Mouse (Mus musculus) thymus, postnatal 36 days (tissue): Measurements from ENCODE around the gene Fam169b.
A peak's percentile ranks its signal among the peaks of the same experiment; 100 is the strongest.

Source experiments
- DNase-seq, 2 experiments: peaks; one replicate each; pipeline ENCODE4 v3.0.0; 2022; ENCODE audit warnings: mixed read lengths in 2 of 2

Gene Fam169b

GRCm38 (mm10) chr7:68273515-68273914 lies at the start of gene Fam169b:
TSS of gene Fam169b (plus strand) at chr7:68273839.
- DNase-seq, result no peak

DNA sequence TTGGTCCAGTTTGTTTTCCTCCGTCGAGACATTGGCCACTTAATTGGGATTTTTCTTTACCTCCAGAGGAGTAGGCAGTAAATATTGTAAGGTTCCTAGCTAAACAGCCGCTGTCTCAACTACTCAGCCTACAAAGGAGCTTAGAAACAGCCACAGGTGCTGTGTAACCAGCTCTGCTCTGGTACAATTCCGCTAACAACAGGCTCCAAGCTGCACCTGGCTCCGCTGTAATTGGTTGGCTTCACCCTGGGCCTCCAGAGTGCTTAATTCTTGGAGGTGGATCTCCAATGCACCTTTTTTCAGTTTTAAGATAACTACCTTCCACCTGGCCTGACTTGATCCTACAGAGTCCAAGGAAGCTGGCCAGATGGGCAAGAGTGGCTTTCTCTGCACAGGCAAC lies 49.6 kb upstream of the Fam169b start:
- peak; percentile 44 to 70 for DNase-seq

DNA sequence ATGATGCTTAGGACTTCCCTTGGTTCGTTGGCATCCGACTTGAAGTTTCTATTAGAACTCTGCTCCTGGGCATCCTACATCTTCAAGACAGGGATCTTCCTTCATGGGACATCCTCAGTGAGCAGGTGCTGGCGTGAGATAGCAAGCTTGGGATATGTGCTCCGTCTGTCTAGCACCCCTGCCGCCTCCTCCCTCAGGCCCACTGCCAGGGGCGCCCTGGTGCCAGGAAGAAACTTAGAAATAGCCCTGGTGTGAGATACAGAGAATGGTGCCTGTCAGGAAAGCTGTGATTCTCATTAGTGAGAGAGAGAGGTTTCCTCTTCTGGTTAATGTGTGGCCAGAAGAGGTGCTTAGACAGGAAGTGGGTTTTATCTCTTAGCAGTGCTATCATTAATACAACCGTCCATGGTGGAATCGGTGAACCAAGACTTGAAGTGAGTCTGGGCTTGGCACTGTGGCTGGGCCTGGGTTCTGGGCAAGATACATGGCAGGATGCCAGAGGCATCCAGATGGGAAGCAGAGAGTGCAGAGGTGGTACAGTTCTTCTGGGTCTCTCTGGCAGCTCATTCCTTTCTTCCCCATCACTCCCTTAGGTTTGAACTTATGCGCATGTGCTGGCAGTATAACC lies 48.1 kb upstream of the Fam169b start:
- no peak for DNase-seq

GRCm38 (mm10) chr7:68227021-68227420 lies 46.6 kb upstream of the Fam169b start:
- no peak for DNase-seq

DNA sequence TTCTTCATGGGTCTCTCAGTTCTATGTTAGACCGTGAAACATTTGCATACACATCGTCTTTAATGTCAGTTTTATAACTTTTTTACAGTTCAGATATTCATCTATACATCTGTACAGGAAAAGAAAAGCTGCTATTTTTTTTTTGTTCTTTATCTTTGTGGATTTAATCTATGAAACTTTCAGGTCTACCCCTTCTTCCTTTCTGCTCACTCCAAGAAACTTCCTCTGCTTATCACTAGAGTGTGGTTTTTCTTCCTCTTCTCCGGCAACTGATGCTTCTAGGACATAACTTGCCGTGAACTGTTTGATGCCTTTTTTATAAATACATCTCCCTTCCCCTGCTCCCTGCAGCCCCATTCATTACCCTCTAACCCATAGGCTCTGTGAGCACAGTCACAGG lies 46.0 kb upstream of the Fam169b start:
- DNase-seq, result no peak

DNA sequence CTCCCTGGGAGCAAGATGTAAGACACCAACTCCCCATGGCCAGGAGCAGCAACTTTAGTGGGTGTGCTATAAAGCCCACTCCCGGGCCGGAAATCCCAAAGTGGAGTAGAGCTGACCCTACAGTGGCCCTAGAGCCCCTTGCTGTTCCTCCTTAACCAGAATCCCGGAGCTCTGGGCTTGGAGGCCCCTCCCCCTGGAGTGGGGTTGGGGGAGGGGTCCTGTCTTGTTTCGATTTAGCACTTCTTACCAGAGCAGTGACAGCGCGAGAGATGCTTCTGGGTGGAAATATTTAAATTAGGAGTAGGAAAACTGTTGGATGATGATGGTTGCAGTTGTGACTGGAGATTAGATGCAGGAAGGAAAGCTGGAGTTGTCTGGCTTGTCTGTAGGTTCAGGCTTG lies 45.1 kb upstream of the Fam169b start:
- no peak for DNase-seq

DNA sequence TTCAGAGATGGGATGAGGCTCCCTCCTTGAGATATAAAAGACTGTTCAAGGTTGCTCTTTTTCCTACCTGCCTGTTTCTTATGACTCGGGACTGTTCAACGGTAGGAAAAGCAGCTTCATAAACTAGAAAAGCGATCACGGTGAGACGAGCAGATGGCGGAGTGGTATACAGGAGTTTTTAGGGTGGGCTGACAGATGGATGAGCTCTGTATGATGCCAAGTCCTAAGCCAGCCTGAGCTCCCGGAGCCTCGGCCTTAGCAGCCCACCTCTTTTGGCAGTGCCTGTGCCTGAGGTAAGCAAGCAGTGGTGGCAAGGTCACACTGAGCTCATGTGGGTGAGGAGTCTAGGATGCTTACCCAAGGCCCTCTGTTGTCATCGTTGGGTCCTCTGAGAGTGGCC lies 42.8 kb upstream of the Fam169b start:
- DNase-seq, result no peak

- DNase-seq, result no peak
Measured at GRCm38 (mm10) chr7:68232521-68232920, 41.1 kb upstream of the Fam169b start.

DNA sequence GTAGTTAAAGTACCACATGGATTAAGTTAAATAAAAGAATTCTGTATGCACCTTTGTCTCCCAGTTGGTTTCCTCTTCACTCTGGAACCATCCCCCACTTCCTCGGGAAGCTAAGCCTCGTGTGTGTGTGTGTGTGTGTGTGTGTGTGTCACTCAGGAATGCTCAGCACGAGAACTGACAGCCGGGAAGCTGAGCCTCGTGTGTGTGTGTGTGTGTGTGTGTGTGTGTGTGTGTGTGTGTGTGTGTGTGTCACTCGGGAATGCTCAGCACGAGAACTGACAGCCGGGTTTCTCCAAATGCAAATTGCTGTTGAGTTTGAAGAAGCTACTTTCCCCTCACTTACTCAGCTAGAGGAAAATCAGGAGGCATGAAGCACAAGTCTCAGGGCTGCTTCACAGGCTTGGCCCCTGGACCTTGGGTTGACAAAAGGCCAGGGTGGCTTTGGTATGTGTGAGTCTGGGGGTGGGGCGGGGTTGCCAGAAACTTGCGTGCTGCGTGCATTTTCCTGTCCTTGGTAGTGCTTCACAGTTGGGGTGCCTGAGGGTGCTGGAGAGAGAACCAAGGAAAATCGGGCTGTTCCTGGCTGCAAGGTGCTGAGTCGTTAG lies 39.9 kb upstream of the Fam169b start:
- DNase-seq, result no peak

- no peak for DNase-seq
Measured at GRCm38 (mm10) chr7:68236817-68237216, 36.8 kb upstream of the Fam169b start.

GRCm38 (mm10) chr7:68239220-68239827 lies 34.3 kb upstream of the Fam169b start:
- no peak for DNase-seq

- DNase-seq, result no peak
Measured at GRCm38 (mm10) chr7:68241205-68241604, 32.4 kb upstream of the Fam169b start.

DNA sequence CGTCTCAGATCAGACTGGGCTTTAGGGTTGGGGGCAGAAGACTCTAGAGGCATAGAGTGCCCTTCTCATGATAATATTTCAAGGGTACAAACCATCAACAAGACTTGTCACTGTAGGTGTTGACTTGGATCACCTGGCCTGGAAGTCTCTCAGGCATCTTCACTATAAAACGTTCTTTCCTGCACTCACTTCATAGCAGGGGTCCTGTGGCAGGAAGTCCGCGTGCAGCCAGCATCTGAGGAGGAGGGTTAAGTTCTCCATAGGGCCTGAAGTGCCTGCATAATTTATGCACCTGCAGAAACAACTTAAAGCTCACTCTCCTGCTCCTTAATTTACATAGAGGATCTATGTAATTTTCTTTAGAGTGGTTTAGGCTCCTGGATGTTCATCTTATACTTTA lies 28.0 kb upstream of the Fam169b start:
- no peak for DNase-seq

GRCm38 (mm10) chr7:68246249-68246648 lies 27.4 kb upstream of the Fam169b start:
- DNase-seq, result no peak

DNA sequence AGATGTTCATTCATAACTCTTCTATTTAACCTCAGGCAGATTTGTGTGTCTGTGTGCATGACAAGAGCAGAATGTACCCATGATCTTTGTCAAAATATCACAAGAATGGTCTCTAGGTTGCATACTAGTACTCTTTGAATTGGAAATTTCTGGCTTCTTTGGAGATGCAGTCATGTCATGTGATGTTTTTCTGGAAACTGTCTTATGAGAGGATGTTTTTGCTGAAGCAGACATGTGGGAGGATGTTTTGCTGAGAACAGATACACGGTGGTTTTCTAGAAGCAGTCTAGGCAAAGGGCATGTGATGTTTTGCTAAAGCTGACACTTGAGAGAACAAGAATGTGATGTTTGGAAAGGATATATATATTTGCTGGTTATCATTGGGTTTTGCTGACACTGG lies 23.2 kb upstream of the Fam169b start:
- DNase-seq, result no peak

GRCm38 (mm10) chr7:68250902-68251301 lies 22.7 kb upstream of the Fam169b start:
- no peak for DNase-seq

DNA sequence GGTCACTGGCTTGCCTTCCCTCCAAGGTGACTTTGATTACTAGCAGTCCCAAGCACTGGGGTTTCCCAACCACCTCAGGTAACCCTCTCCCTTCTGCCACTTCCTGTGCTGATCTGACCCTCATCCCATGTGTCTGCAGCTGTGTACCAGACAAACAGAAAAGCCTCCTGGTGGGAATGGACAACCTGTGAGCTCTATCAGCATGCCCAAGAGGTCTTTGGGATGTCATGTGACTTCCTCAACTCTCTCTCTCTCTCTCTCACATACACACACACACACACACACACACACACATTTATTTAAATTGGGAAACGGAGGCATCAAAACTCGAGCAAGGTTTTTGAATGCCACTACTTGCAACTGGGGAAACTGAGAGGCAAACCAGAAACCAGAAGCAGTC lies 15.9 kb upstream of the Fam169b start:
- DNase-seq, result no peak

- DNase-seq, result no peak
Measured at GRCm38 (mm10) chr7:68258326-68259150, 15.1 kb upstream of the Fam169b start.

DNA sequence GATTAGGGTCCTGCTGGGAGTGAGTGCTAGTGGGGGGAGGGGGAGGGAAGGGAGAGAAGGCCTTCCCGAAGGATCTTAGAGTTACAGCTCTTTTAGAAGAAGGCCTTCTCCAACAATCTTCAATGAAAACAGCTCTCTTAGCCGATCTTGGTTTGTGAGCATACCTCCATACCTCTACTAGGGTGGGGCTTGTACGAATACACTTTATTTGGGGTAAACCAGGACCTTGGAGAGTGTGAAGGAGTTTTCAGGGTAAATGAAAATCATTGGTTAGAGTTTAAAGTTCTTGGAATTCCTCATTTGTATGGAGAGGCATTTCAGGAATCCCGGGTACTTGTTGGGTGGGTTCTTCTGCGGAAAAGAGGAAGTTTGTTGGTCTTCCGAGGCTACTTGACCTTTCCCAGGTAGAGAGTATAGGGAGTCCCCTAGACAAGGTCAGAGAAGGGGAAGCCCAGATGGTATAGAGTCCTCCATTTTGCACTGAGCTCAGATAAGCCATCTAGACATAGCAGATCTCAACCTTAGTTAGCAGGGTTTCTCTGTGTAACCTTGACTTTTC lies 14.0 kb upstream of the Fam169b start:
- no peak for DNase-seq

DNA sequence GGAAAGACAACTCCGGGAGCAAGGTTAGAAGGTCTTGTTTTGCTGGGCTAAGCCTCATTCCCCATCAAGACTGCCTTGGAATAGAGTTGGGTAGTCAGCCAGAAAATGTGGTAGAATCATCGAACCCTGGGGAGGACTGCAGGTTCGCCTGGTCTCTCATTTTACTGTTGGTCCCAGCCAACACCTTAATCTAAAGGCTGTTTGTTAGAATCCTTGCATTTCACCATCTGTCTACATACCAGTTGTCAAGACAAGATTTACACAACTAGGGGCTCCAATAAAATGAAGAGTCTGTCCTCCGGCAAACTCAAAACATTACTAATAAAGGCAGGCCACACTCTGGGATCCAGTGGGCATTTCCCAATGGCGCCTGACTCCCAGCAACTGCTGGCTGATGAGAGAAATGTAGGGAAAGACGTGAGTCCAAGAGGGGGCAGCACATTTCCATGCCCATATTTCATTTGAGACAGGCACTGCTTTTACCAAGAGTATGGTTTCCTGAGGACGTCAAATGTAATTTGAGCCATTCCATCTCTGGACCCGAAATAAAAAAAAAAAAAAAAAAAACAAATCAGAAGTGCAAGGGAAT lies 10.9 kb upstream of the Fam169b start:
- DNase-seq, result no peak

- DNase-seq, result peak in 1 of 2 experiments; percentile 36
Measured at GRCm38 (mm10) chr7:68263346-68264027, 10.2 kb upstream of the Fam169b start.

- DNase-seq, result peak; percentile 34 to 66
Measured at GRCm38 (mm10) chr7:68264028-68264453, 9.6 kb upstream of the Fam169b start, which contains the start of gene Pgpep1l. TSS of gene Pgpep1l (minus strand) at chr7:68264233.
